Mouse (Mus musculus) hindbrain, postnatal 0 days (tissue): ENCODE results near the gene Ncor2. TPM values are rescaled to one million over a fixed set of nuclear protein-coding genes. Genes with fewer than 3 reads are reported as not detected.

Experiments used
- ATAC-seq: fragments of 200-750 bp; cut with Nextera tagmentation; 2 replicates; pipeline ENCODE4 v1.8.0; 2017; ENCODE audit warnings: mild to moderate bottlenecking, moderate TSS enrichment, moderate library complexity
- DNase-seq: peaks from one replicate; pipeline ENCODE4 v3.0.0-alpha.2; 2015; ENCODE audit warnings: low spot score
- H3K27ac ChIP-seq: fragments of 300-500 bp; sonication (generic); 2 replicates; pipeline ENCODE4 v1.5.1; 2014; ENCODE audit warnings: mild to moderate bottlenecking
- H3K27me3 ChIP-seq: fragments of 300-500 bp; sonication (generic); 2 replicates; pipeline ENCODE4 v1.6.1; 2014; ENCODE audit warnings: low read length, mixed read lengths; ENCODE audit not compliant: insufficient read depth
- H3K36me3 ChIP-seq: fragments of 300-500 bp; sonication (generic); 2 replicates; pipeline ENCODE4 v1.6.1; 2014; ENCODE audit warnings: low read length, mixed read lengths; ENCODE audit not compliant: insufficient read depth
- H3K4me1 ChIP-seq: fragments of 300-500 bp; sonication (generic); 2 replicates; pipeline ENCODE4 v1.6.1; 2014; ENCODE audit warnings: antibody characterized with exemption, low read length, mixed read lengths; ENCODE audit not compliant: insufficient read depth
- H3K4me2 ChIP-seq: fragments of 300-500 bp; sonication (generic); 2 replicates; pipeline ENCODE4 v1.6.1; 2014; ENCODE audit warnings: low read depth, mild to moderate bottlenecking, low read length, moderate library complexity, mixed read lengths
- H3K4me3 ChIP-seq: fragments of 300-500 bp; sonication (generic); 2 replicates; pipeline ENCODE4 v1.5.1; 2014; ENCODE audit warnings: low read length
- H3K9ac ChIP-seq: fragments of 300-500 bp; sonication (generic); replicated peaks from 2 replicates; pipeline ENCODE4 v1.6.1; 2014; ENCODE audit warnings: mild to moderate bottlenecking, low read length, moderate library complexity, mixed read lengths
- H3K9me3 ChIP-seq: fragments of 300-500 bp; sonication (generic); 2 replicates; pipeline ENCODE4 v1.6.1; 2016; ENCODE audit warnings: low read length, mixed read lengths
- CTCF ChIP-seq: IDR thresholded peaks from 2 replicates; pipeline ENCODE4 v1.5.1; 2016; ENCODE audit warnings: antibody characterized with exemption, control low read depth, low read depth
- WGBS: fragments of 180-500 bp; shearing (Covaris S2); extraction: QIAGEN DNeasy Blood & Tissue Kit; methylation state at CpG from one replicate; pipeline ENCODE4 v1.1.7; 2014; 5-methylcytosine and 5-hydroxymethylcytosine counted together
- polyA plus RNA-seq: library from polyadenylated mRNA; unstranded; fragments of >200 nt; fragmentation: Nextera tagmentation; extraction: Ambion mirVana; gene quantifications from 2 replicates; pipeline ENCODE4 v1.2.1, GENCODE M21; 2015
- total RNA-seq: library from RNA; depleted of rRNA; stranded (reverse); fragments of >200 nt; gene quantifications from 2 replicates; pipeline ENCODE4 v1.2.3, GENCODE M21; 2014

Ncor2 gene
- total and polyA plus RNA-seq, 2 experiments from 2014 or later = 22.7 to 35.4 TPM

GRCm38 (mm10) chr5:125002969-125003872, 175.8 kb downstream of the Ncor2 start, which contains the start of gene Rflna:
Gene Rflna, plus strand, starts transcription at chr5:125003221.
- H3K4me1 ChIP-seq = peaks cover 6% of the 10 kb centered on the region; the same call in 1 of the 2 replicates
- TF ChIP-seq CTCF = no peak
- H3K36me3 ChIP-seq = no peaks in the 10 kb centered on the region
- ATAC-seq (peak; percentile 34; the same call in 1 of the 2 replicates), DNase-seq (peak; percentile 59)
- 3% methylated on average over 38 of the region's 41 CpGs for WGBS
- peak within 1 kb of the TSS; percentile 41 for H3K9ac ChIP-seq
- no peak within 1 kb of the TSS for H3K27ac ChIP-seq
- H3K9me3 ChIP-seq = no peaks in the 10 kb centered on the region
- peak within 1 kb of the TSS; percentile 32 for H3K4me3 ChIP-seq
- no peaks in the 10 kb centered on the region; the same call in 1 of the 2 replicates for H3K27me3 ChIP-seq
- peak within 1 kb of the TSS; percentile 52 for H3K4me2 ChIP-seq

GRCm38 (mm10) chr5:125000756-125001250, 178.2 kb downstream of the Ncor2 start:
- TF ChIP-seq CTCF = no peak
- ATAC-seq = no peak
- Histone ChIP-seq H3K4me1 (peaks cover 2% of the 10 kb centered on the region; the same call in 1 of the 2 replicates), H3K9me3 (no peaks in the 10 kb centered on the region), H3K36me3 (no peaks in the 10 kb centered on the region), H3K4me2 (no peak overlapping the region), H3K4me3 (no peak overlapping the region), H3K27me3 (no peaks in the 10 kb centered on the region; the same call in 1 of the 2 replicates), H3K27ac (no peak overlapping the region), H3K9ac (no peak overlapping the region)
- DNase-seq = no peak
- WGBS = 65% methylated on average over 10 of the region's 10 CpGs

- DNase-seq (no peak), ATAC-seq (no peak)
- no peak overlapping the region for H3K9ac ChIP-seq
- H3K27me3 ChIP-seq = no peaks in the 10 kb centered on the region
- H3K27ac ChIP-seq = no peak overlapping the region
- TF ChIP-seq CTCF = no peak
- H3K36me3 ChIP-seq = no peaks in the 10 kb centered on the region
- H3K4me1 ChIP-seq = 0 out of 2 replicates have a peak, but pooled peaks cover 2% of the 10 kb centered on the region
- 85% methylated on average over 4 of the region's 4 CpGs for WGBS
- H3K4me3 ChIP-seq = no peak overlapping the region
- no peak overlapping the region for H3K4me2 ChIP-seq
- H3K9me3 ChIP-seq = no peaks in the 10 kb centered on the region
Measured at GRCm38 (mm10) chr5:124997913-124998312, 181.1 kb downstream of the Ncor2 start.

GRCm38 (mm10) chr5:124996816-124997215, 182.2 kb downstream of the Ncor2 start:
- no peak for TF ChIP-seq CTCF
- Histone ChIP-seq H3K4me3 (no peak overlapping the region), H3K9ac (no peak overlapping the region), H3K4me2 (no peak overlapping the region), H3K9me3 (no peaks in the 10 kb centered on the region), H3K27ac (no peak overlapping the region), H3K27me3 (no peaks in the 10 kb centered on the region), H3K36me3 (no peaks in the 10 kb centered on the region), H3K4me1 (no peaks in the 10 kb centered on the region)
- 51% methylated on average over 6 of the region's 6 CpGs for WGBS
- DNase-seq = no peak
- no peak for ATAC-seq

GRCm38 (mm10) chr5:124992891-124993290, 186.1 kb downstream of the Ncor2 start:
- no peak for ATAC-seq
- no peaks in the 10 kb centered on the region for H3K9me3 ChIP-seq
- no peak for TF ChIP-seq CTCF
- H3K36me3 ChIP-seq = no peaks in the 10 kb centered on the region
- H3K4me1 ChIP-seq = no peaks in the 10 kb centered on the region
- H3K9ac ChIP-seq = no peak overlapping the region
- H3K27ac ChIP-seq = no peak overlapping the region
- DNase-seq = no peak
- no peak overlapping the region for H3K4me2 ChIP-seq
- H3K4me3 ChIP-seq = no peak overlapping the region
- WGBS = 78% methylated on average over 11 of the region's 11 CpGs
- no peaks in the 10 kb centered on the region for H3K27me3 ChIP-seq

- WGBS = 86% methylated on average over 8 of the region's 8 CpGs
- H3K9me3 ChIP-seq = no peaks in the 10 kb centered on the region
- H3K4me2 ChIP-seq = no peak overlapping the region
- no peaks in the 10 kb centered on the region for H3K27me3 ChIP-seq
- H3K4me1 ChIP-seq = no peaks in the 10 kb centered on the region
- TF ChIP-seq CTCF = no peak
- no peaks in the 10 kb centered on the region for H3K36me3 ChIP-seq
- no peak for DNase-seq
- H3K4me3 ChIP-seq = no peak overlapping the region
- H3K27ac ChIP-seq = no peak overlapping the region
- no peak overlapping the region for H3K9ac ChIP-seq
- ATAC-seq = no peak
Measured at GRCm38 (mm10) chr5:124992323-124992722, 186.7 kb downstream of the Ncor2 start.
